Comparison of ENCODE assay signal across 8 mouse cellular contexts in the genomic region with DNA sequence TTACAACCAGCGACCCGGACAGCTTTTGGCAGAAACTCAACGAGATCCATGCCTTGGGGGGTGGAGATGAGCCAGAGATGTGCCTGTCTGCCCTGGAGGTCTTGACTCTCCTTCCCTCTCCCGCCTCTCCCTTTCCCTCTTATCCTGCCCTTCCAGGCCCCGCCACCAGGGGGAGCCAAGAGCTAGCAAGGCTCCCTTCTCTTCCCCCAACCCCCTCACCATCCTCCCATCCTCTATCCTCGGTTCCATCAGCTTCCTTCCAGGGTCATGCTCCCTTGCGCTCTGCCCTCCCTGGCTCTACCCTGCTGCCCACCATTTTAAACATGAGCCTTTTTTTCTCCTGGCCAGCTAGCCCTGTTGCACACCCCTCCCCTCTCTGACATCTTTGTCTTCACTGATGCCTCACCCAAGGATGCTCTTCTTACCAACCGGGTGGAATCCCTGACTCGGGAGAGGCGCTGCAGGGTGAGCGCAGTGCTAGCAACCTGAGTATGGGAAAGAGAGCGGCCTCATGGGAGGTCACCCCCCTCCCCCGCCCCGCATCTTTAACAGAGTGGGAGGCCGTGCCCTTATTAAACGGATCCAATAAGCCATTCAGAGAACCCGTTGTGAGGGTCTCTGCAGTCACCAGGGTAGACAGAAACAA. TPM values are rescaled to one million over a fixed set of nuclear protein-coding genes. Genes with fewer than 3 reads are reported as not detected.
DNase-seq lines count a peak whose midpoint lies in the region; ATAC-seq and TF ChIP-seq lines count a peak whose summit lies in the region.

No protein-coding gene starts in this region.

- H3K9me3 ChIP-seq in forebrain, embryonic 10.5 days = no peaks in the 10 kb centered on the region
- no peaks in the 10 kb centered on the region for H3K9me3 ChIP-seq in heart, embryonic 15.5 days (replicated peaks)
- H3K9me3 ChIP-seq in liver, embryonic 14.5 days (ENCODE audit: control insufficient read depth, low read length) = no peaks in the 10 kb centered on the region
- no peaks in the 10 kb centered on the region for H3K9me3 ChIP-seq in neural tube, embryonic 14.5 days (ENCODE audit: control insufficient read depth, low read length)

- TF ChIP-seq CTCF in liver, embryonic 14.5 days (IDR thresholded peaks at IDR 0.05; ENCODE audit: low read depth) = peak; percentile 100
- peak; percentile 96 for TF ChIP-seq CTCF in testis, adult 2 months (IDR thresholded peaks at IDR 0.05; ENCODE audit: control insufficient read depth, insufficient read depth, insufficient replicate concordance, low read depth, low read length)

- DNase-seq in c-Kit-negative CD71-positive TER-119-positive erythroid progenitor cells, embryonic 14.5 days (ENCODE audit: low read depth, low spot score) = peak; percentile 65
- DNase-seq in forebrain, embryonic 10.5 days (ENCODE audit: extremely low spot score, low spot score) = peak; percentile 91
- DNase-seq in kidney, postnatal 25 days = peak; percentile 88 to 95
- DNase-seq in liver, embryonic 14.5 days (ENCODE audit: low read depth in 3 of 3, low spot score in 3 of 3) = peak; percentile 54 to 71 (median 60)

- H3K4me3 ChIP-seq in forebrain, embryonic 10.5 days = peak overlapping the region; percentile 32
- 0 out of 2 replicates have a peak overlapping the region, but pooled peaks have one; percentile 6 for H3K4me3 ChIP-seq in heart, embryonic 15.5 days
- peak overlapping the region in 1 of 2 experiments; percentile 16; a peak in 2 of 4 replicates for H3K4me3 ChIP-seq in liver, embryonic 14.5 days (ENCODE audit: insufficient read depth in 1 of 2, low read depth in 2 of 2, low read length in 2 of 2)
- no peak overlapping the region for H3K4me3 ChIP-seq in neural tube, embryonic 14.5 days (ENCODE audit: low read depth, low read length)
- H3K4me3 ChIP-seq in testis, adult 2 months (ENCODE audit: control insufficient read depth, low read depth, low read length) = no peak overlapping the region; the same call in 1 of the 2 replicates

- no peak for TF ChIP-seq POLR2A in testis, adult 2 months (IDR thresholded peaks at IDR 0.05; ENCODE audit: control insufficient read depth, low read depth, low read length)

- peak overlapping the region; percentile 42 for H3K4me2 ChIP-seq in heart, embryonic 15.5 days
- H3K4me2 ChIP-seq in liver, embryonic 14.5 days (ENCODE audit: low read depth) = peak overlapping the region; percentile 55
- H3K4me2 ChIP-seq in neural tube, embryonic 14.5 days (ENCODE audit: low read depth, low read length) = no peak overlapping the region

- WGBS in forebrain, embryonic 10.5 days = 6% methylated on average over 17 of the region's 17 CpGs
- WGBS in heart, embryonic 15.5 days = 10% methylated on average over 17 of the region's 17 CpGs
- WGBS in liver, embryonic 14.5 days (ENCODE audit: insufficient replicate concordance) = 5% methylated on average over 17 of the region's 17 CpGs
- 8% methylated on average over 17 of the region's 17 CpGs for WGBS in neural tube, embryonic 14.5 days

- H3K27ac ChIP-seq in forebrain, embryonic 10.5 days = peak overlapping the region; percentile 81
- H3K27ac ChIP-seq in heart, embryonic 15.5 days = peak overlapping the region; percentile 79
- peak overlapping the region; percentile 23 for H3K27ac ChIP-seq in liver, embryonic 14.5 days
- H3K27ac ChIP-seq in neural tube, embryonic 14.5 days (ENCODE audit: low read depth, low read length) = no peak overlapping the region
- H3K27ac ChIP-seq in testis, adult 2 months (ENCODE audit: control insufficient read depth, insufficient read depth, low read depth, low read length) = 0 out of 2 replicates have a peak overlapping the region, but pooled peaks have one; percentile 21

- H3K36me3 ChIP-seq in forebrain, embryonic 10.5 days (replicated peaks) = peaks cover 23% of the 10 kb centered on the region
- H3K36me3 ChIP-seq in heart, embryonic 15.5 days = no peaks in the 10 kb centered on the region
- no peaks in the 10 kb centered on the region; the same call in 1 of the 2 replicates for H3K36me3 ChIP-seq in liver, embryonic 14.5 days (replicated peaks; ENCODE audit: control insufficient read depth, insufficient read depth, low read depth)
- peaks cover 4% of the 10 kb centered on the region; the same call in 1 of the 2 replicates for H3K36me3 ChIP-seq in neural tube, embryonic 14.5 days (ENCODE audit: control insufficient read depth, insufficient read depth, low read length)
- no peaks in the 10 kb centered on the region for H3K36me3 ChIP-seq in testis, adult 2 months (ENCODE audit: control insufficient read depth, insufficient read depth, low read length)

- peak; percentile 74 for ATAC-seq in CD4-positive, CD25-positive, alpha-beta regulatory T cell, adult 4 months
- ATAC-seq in heart, embryonic 15.5 days (replicated peaks; ENCODE audit: insufficient number of reproducible peaks, insufficient read depth, low FRiP score, low read depth) = peak; percentile 27
- ATAC-seq in liver, embryonic 14.5 days (ENCODE audit: insufficient read depth) = peak; percentile 21; the same call in 1 of the 2 replicates
- ATAC-seq in neural tube, embryonic 14.5 days (ENCODE audit: low read depth) = peak; percentile 44; the same call in 1 of the 2 replicates

- H3K4me1 ChIP-seq in forebrain, embryonic 10.5 days = peaks cover 42% of the 10 kb centered on the region
- peaks cover 35% of the 10 kb centered on the region for H3K4me1 ChIP-seq in heart, embryonic 15.5 days (replicated peaks)
- peaks cover 17 to 30% of the 10 kb centered on the region in 2 experiments for H3K4me1 ChIP-seq in liver, embryonic 14.5 days (replicated peaks; ENCODE audit: control insufficient read depth in 2 of 2, insufficient read depth in 2 of 2, low read length in 1 of 2)
- H3K4me1 ChIP-seq in neural tube, embryonic 14.5 days (ENCODE audit: control insufficient read depth, insufficient read depth, low read length) = no peaks in the 10 kb centered on the region
- peaks cover 5% of the 10 kb centered on the region for H3K4me1 ChIP-seq in testis, adult 2 months (ENCODE audit: control insufficient read depth, insufficient read depth, low read length)

- no peaks in the 10 kb centered on the region for H3K27me3 ChIP-seq in forebrain, embryonic 10.5 days (ENCODE audit: poor library complexity, severe bottlenecking)
- H3K27me3 ChIP-seq in heart, embryonic 15.5 days = no peaks in the 10 kb centered on the region
- H3K27me3 ChIP-seq in liver, embryonic 14.5 days (ENCODE audit: control insufficient read depth, insufficient read depth, low read length) = no peaks in the 10 kb centered on the region
- H3K27me3 ChIP-seq in neural tube, embryonic 14.5 days (ENCODE audit: control insufficient read depth, insufficient read depth, low read length) = no peaks in the 10 kb centered on the region
- no peaks in the 10 kb centered on the region for H3K27me3 ChIP-seq in testis, adult 2 months (ENCODE audit: control insufficient read depth, insufficient read depth, low read length)

- no peak for TF ChIP-seq EP300 in liver, embryonic 14.5 days (IDR thresholded peaks at IDR 0.05; ENCODE audit: low read depth)

- no peak overlapping the region for H3K9ac ChIP-seq in heart, embryonic 15.5 days
- H3K9ac ChIP-seq in liver, embryonic 14.5 days (replicated peaks) = no peak overlapping the region
- no peak overlapping the region for H3K9ac ChIP-seq in neural tube, embryonic 14.5 days (replicated peaks; ENCODE audit: low read depth, low read length)

RNA-seq across cellular contexts. Expression of a gene that starts 4.9 kb away (rescaled TPM):
- under 1 TPM; 0.12 to 0.14 TPM for polyA plus RNA-seq in CD4-positive, CD25-positive, alpha-beta regulatory T cell, adult 4 months (2017; shearing (Covaris generic))
- polyA plus RNA-seq in forebrain, embryonic 10.5 days (2016; fragmentation: Nextera tagmentation; extraction: Ambion mirVana) = 0.19 and 0.22 TPM in 2 replicates
- 0.24 and 0.31 TPM in 2 replicates for polyA plus RNA-seq in heart, embryonic 15.5 days (2015; fragmentation: Nextera tagmentation; extraction: Ambion mirVana)
- 0.12 and 0.18 TPM in 2 replicates for polyA plus RNA-seq in liver, embryonic 14.5 days (2012; rRNA removed)
- 0.09 TPM in 1 of 2 replicates, not detected in the other for polyA plus RNA-seq in liver, embryonic 14.5 days (2014; fragmentation: Nextera tagmentation; extraction: Ambion mirVana)
- polyA plus RNA-seq in neural tube, embryonic 14.5 days (2014; fragmentation: Nextera tagmentation; extraction: Ambion mirVana) = 0.11 and 0.15 TPM in 2 replicates
- polyA plus RNA-seq in testis, adult 2 months (2012; rRNA removed) = 0.65 and 0.84 TPM in 2 replicates

RNA-seq across cellular contexts. Expression of a gene that starts 6.5 kb away (rescaled TPM):
- 1 to 10 TPM; 2.7 to 2.8 TPM for polyA plus RNA-seq in CD4-positive, CD25-positive, alpha-beta regulatory T cell, adult 4 months (2017; shearing (Covaris generic))
- 3.0 and 4.1 TPM in 2 replicates for polyA plus RNA-seq in forebrain, embryonic 10.5 days (2016; fragmentation: Nextera tagmentation; extraction: Ambion mirVana)
- 1.4 and 2.8 TPM in 2 replicates for polyA plus RNA-seq in heart, embryonic 15.5 days (2015; fragmentation: Nextera tagmentation; extraction: Ambion mirVana)
- polyA plus RNA-seq in liver, embryonic 14.5 days (2012; rRNA removed) = 2.3 and 2.7 TPM in 2 replicates
- polyA plus RNA-seq in liver, embryonic 14.5 days (2014; fragmentation: Nextera tagmentation; extraction: Ambion mirVana) = 2.5 and 2.7 TPM in 2 replicates
- 2.1 and 2.2 TPM in 2 replicates for polyA plus RNA-seq in neural tube, embryonic 14.5 days (2014; fragmentation: Nextera tagmentation; extraction: Ambion mirVana)
- 3.5 and 3.8 TPM in 2 replicates for polyA plus RNA-seq in testis, adult 2 months (2012; rRNA removed)

RNA-seq across cellular contexts. Expression of a gene that starts 20.5 kb away (rescaled TPM):
- polyA plus RNA-seq in CD4-positive, CD25-positive, alpha-beta regulatory T cell, adult 4 months (2017; shearing (Covaris generic)) = 10 to 100 TPM; 28.4 to 31.6 TPM
- 229 and 234 TPM in 2 replicates for polyA plus RNA-seq in forebrain, embryonic 10.5 days (2016; fragmentation: Nextera tagmentation; extraction: Ambion mirVana)
- polyA plus RNA-seq in heart, embryonic 15.5 days (2015; fragmentation: Nextera tagmentation; extraction: Ambion mirVana) = 43.0 and 89.7 TPM in 2 replicates
- 58.2 and 67.6 TPM in 2 replicates for polyA plus RNA-seq in liver, embryonic 14.5 days (2012; rRNA removed)
- polyA plus RNA-seq in liver, embryonic 14.5 days (2014; fragmentation: Nextera tagmentation; extraction: Ambion mirVana) = 61.7 and 77.3 TPM in 2 replicates
- polyA plus RNA-seq in neural tube, embryonic 14.5 days (2014; fragmentation: Nextera tagmentation; extraction: Ambion mirVana) = 51.4 and 56.9 TPM in 2 replicates
- polyA plus RNA-seq in testis, adult 2 months (2012; rRNA removed) = 261 and 309 TPM in 2 replicates

RNA-seq across cellular contexts. Expression of a gene that starts 25.3 kb away (rescaled TPM):
- 1 to 10 TPM; 1.8 to 2.5 TPM for polyA plus RNA-seq in CD4-positive, CD25-positive, alpha-beta regulatory T cell, adult 4 months (2017; shearing (Covaris generic))
- 4.3 and 5.1 TPM in 2 replicates for polyA plus RNA-seq in forebrain, embryonic 10.5 days (2016; fragmentation: Nextera tagmentation; extraction: Ambion mirVana)
- 2.7 and 3.8 TPM in 2 replicates for polyA plus RNA-seq in heart, embryonic 15.5 days (2015; fragmentation: Nextera tagmentation; extraction: Ambion mirVana)
- 3.3 and 4.3 TPM in 2 replicates for polyA plus RNA-seq in liver, embryonic 14.5 days (2012; rRNA removed)
- polyA plus RNA-seq in liver, embryonic 14.5 days (2014; fragmentation: Nextera tagmentation; extraction: Ambion mirVana) = 2.3 and 2.9 TPM in 2 replicates
- 1.9 and 2.2 TPM in 2 replicates for polyA plus RNA-seq in neural tube, embryonic 14.5 days (2014; fragmentation: Nextera tagmentation; extraction: Ambion mirVana)
- 19.3 and 20.4 TPM in 2 replicates for polyA plus RNA-seq in testis, adult 2 months (2012; rRNA removed)

RNA-seq across cellular contexts. Expression of a gene that starts 28.5 kb away (rescaled TPM):
- 100 to 1,000 TPM; 490 to 619 TPM for polyA plus RNA-seq in CD4-positive, CD25-positive, alpha-beta regulatory T cell, adult 4 months (2017; shearing (Covaris generic))
- polyA plus RNA-seq in forebrain, embryonic 10.5 days (2016; fragmentation: Nextera tagmentation; extraction: Ambion mirVana) = 174 and 179 TPM in 2 replicates
- polyA plus RNA-seq in heart, embryonic 15.5 days (2015; fragmentation: Nextera tagmentation; extraction: Ambion mirVana) = 307 and 332 TPM in 2 replicates
- 76.4 and 78.0 TPM in 2 replicates for polyA plus RNA-seq in liver, embryonic 14.5 days (2012; rRNA removed)
- 38.1 and 39.9 TPM in 2 replicates for polyA plus RNA-seq in liver, embryonic 14.5 days (2014; fragmentation: Nextera tagmentation; extraction: Ambion mirVana)
- polyA plus RNA-seq in neural tube, embryonic 14.5 days (2014; fragmentation: Nextera tagmentation; extraction: Ambion mirVana) = 13.3 and 37.0 TPM in 2 replicates
- polyA plus RNA-seq in testis, adult 2 months (2012; rRNA removed) = 24.1 and 24.8 TPM in 2 replicates

Comparison
In these comparisons a context has a peak if more than half of its experiments do, and no peak if none do; other contexts are left out.
1. ATAC-seq: peak in every context shown above with its lines; median percentile 74 in CD4-positive, CD25-positive, alpha-beta regulatory T cell, adult 4 months; 44 in neural tube, embryonic 14.5 days; 27 in heart, embryonic 15.5 days; 21 in liver, embryonic 14.5 days.
2. H3K4me3 ChIP-seq: peak in forebrain, embryonic 10.5 days (single experiment) and heart, embryonic 15.5 days (single experiment); none in neural tube, embryonic 14.5 days (single experiment) and testis, adult 2 months (single experiment).
3. Peak in every context shown above with its lines, with median percentiles within 50 percentile points of each other: DNase-seq.